Mouse (Mus musculus) bone marrow macrophage, adult 2 months (primary cell): Measurements from ENCODE around the gene Uvrag.

ENCODE experiments used
- CTCF ChIP-seq: IDR thresholded peaks from 2 replicates; pipeline ENCODE4 v1.5.1; 2012; ENCODE audit warnings: low read depth, mild to moderate bottlenecking, low read length, moderate library complexity
- POLR2A ChIP-seq: IDR thresholded peaks from 2 replicates; pipeline ENCODE4 v1.6.1; 2012; ENCODE audit warnings: mild to moderate bottlenecking, low read depth, low read length, borderline replicate concordance

DNA sequence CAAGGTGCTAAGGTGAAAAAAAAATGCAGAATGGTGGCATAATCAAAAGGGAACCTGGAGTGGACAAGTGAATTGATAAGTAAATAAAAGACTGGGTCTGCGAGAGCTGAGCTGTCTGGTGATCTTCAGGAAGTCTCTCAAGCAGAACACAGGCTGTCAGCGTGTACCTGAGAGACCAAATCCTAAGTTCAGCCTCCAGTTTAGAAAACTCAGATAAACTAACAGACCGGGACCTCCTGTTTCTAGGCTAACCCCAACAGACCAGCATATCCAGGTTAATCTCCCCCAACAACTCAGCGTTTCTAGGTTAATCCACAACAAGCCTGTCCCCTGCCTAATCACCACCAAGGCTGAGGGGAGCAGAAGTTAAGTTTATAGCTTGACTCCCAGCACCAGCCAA is 87.3 kb downstream of the Uvrag start:
- TF ChIP-seq POLR2A (no peak), CTCF (no peak)
